Mouse (Mus musculus) intestine, postnatal 0 days (tissue): ENCODE measurements around the gene Mrtfa. TPM values are rescaled to one million over a fixed set of nuclear protein-coding genes. Genes with fewer than 3 reads are reported as not detected.

Experiments used
- ATAC-seq: fragments of 200-750 bp; cut with Nextera tagmentation; 2 replicates; pipeline ENCODE4 v1.8.0; 2017; ENCODE audit warnings: mild to moderate bottlenecking, moderate TSS enrichment, moderate library complexity
- H3K27ac ChIP-seq: fragments of 300-500 bp; sonication (generic); 2 replicates; pipeline ENCODE4 v1.5.1; 2014; ENCODE audit warnings: mild to moderate bottlenecking, low read depth, low read length, moderate library complexity
- H3K27me3 ChIP-seq: fragments of 300-500 bp; sonication (generic); replicated peaks from 2 replicates; pipeline ENCODE4 v1.6.1; 2014; ENCODE audit warnings: low read length, mixed read lengths; ENCODE audit not compliant: control insufficient read depth, insufficient read depth
- H3K36me3 ChIP-seq: fragments of 300-500 bp; sonication (generic); 2 replicates; pipeline ENCODE4 v1.6.1; 2014; ENCODE audit warnings: mild to moderate bottlenecking, moderate library complexity; ENCODE audit not compliant: control insufficient read depth, insufficient read depth
- H3K4me1 ChIP-seq: fragments of 300-500 bp; sonication (generic); replicated peaks from 2 replicates; pipeline ENCODE4 v1.6.1; 2014; ENCODE audit warnings: antibody characterized with exemption, low read length, mixed read lengths; ENCODE audit not compliant: control insufficient read depth, insufficient read depth
- H3K4me2 ChIP-seq: fragments of 300-500 bp; sonication (generic); replicated peaks from 2 replicates; pipeline ENCODE4 v1.6.1; 2014; ENCODE audit warnings: low read depth, mild to moderate bottlenecking, moderate library complexity
- H3K4me3 ChIP-seq: fragments of 300-500 bp; sonication (generic); 2 replicates; pipeline ENCODE4 v1.5.1; 2014; ENCODE audit warnings: low read depth, low read length
- H3K9ac ChIP-seq: fragments of 300-500 bp; sonication (generic); 2 replicates; pipeline ENCODE4 v1.6.1; 2014; ENCODE audit warnings: mild to moderate bottlenecking, low read depth, low read length
- H3K9me3 ChIP-seq: fragments of 300-500 bp; sonication (generic); 2 replicates; pipeline ENCODE4 v1.6.1; 2016; ENCODE audit warnings: mixed run types; ENCODE audit not compliant: control insufficient read depth
- CTCF ChIP-seq: sonication (generic); IDR thresholded peaks from 2 replicates; pipeline ENCODE4 v1.5.1; 2016; ENCODE audit warnings: low read depth, mild to moderate bottlenecking, control low read depth, antibody characterized with exemption, moderate library complexity
- WGBS: fragments of 180-500 bp; shearing (Covaris S2); extraction: QIAGEN DNeasy Blood & Tissue Kit; methylation state at CpG from one replicate; pipeline ENCODE4 v1.1.7; 2014; 5-methylcytosine and 5-hydroxymethylcytosine counted together
- polyA plus RNA-seq: library from polyadenylated mRNA; unstranded; fragments of >200 nt; fragmentation: Nextera tagmentation; extraction: Ambion mirVana; gene quantifications from 2 replicates; pipeline ENCODE4 v1.2.1, GENCODE M21; 2015

The Mrtfa gene
- polyA plus RNA-seq, 1 experiment from 2014 or later: 9.0 TPM

DNA sequence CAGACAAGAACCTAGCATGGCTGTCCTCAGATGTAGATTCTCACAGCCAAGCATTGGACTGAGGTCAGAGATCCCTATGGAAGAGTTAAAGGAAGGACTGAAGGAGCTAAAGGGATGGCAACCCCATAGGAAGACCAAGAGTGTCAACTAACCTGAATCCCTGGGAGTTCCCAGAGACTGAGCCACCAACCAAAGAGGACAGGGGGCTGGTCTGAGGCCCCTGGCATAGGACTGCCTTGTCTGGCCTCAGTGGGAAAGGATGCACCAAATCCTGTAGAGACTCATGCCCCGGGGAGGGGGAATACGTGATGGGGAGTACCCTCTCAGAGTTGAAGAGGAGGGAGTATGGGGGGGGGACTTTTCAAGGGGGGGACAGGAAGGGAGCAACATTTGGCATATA lies 56.8 kb downstream of the Mrtfa start:
- no peaks in the 10 kb centered on the region for H3K27me3 ChIP-seq
- no peaks in the 10 kb centered on the region for H3K36me3 ChIP-seq
- no peak for TF ChIP-seq CTCF
- no peak overlapping the region for H3K4me2 ChIP-seq
- no peaks in the 10 kb centered on the region for H3K9me3 ChIP-seq
- no peak overlapping the region for H3K4me3 ChIP-seq
- 0 out of 2 replicates have a peak, but pooled peaks cover 4% of the 10 kb centered on the region for H3K4me1 ChIP-seq
- H3K9ac ChIP-seq: no peak overlapping the region
- WGBS: 94% methylated on average over 2 of the region's 2 CpGs
- no peak overlapping the region for H3K27ac ChIP-seq
- no peak for ATAC-seq

DNA sequence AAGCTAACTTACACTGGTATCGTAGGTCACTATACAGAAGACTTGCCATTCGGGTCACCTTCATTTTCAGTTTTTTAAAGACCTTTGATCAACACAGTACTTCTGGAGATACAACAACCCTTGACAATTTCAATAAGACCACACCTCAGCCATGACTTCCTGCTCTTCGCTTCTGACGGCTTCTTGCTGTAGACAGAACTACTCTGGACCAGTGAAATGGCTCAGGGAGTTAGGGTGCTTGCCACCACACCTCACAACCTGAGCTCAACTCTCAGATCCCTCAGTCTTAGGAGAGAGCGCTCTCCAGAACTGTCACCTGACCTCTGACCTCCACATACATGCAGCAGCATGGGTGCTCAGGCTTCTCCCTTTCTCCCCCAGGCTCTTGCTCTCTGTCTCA lies 59.4 kb downstream of the Mrtfa start:
- H3K27ac ChIP-seq: no peak overlapping the region
- no peaks in the 10 kb centered on the region for H3K9me3 ChIP-seq
- H3K9ac ChIP-seq: no peak overlapping the region
- no peaks in the 10 kb centered on the region for H3K36me3 ChIP-seq
- no peak for TF ChIP-seq CTCF
- no peak overlapping the region for H3K4me2 ChIP-seq
- 72% methylated on average over 5 of the region's 5 CpGs for WGBS
- H3K27me3 ChIP-seq: no peaks in the 10 kb centered on the region
- ATAC-seq: no peak
- no peaks in the 10 kb centered on the region for H3K4me1 ChIP-seq
- H3K4me3 ChIP-seq: no peak overlapping the region

DNA sequence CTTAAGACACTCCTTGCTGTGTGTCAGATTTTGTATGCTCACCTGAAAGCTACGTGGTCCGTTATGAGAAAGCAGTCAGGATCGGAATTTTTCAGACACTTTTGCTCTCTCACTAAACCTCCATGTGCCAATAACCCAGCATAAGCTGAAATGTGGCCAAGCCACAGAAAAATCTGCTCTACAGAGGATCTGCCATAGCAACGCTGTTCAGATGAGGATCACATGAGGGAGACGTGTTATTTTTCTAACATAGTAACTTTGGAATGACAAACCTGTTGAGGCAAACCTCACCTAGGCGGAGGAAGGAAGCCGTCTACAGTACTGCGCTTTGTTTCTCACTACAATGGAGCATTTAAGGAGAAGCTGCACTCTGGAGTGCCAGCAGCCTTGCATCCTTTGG lies 60.6 kb downstream of the Mrtfa start:
- 85% methylated on average over 8 of the region's 8 CpGs for WGBS
- no peak overlapping the region for H3K27ac ChIP-seq
- no peaks in the 10 kb centered on the region for H3K36me3 ChIP-seq
- no peak overlapping the region for H3K4me2 ChIP-seq
- no peak overlapping the region for H3K4me3 ChIP-seq
- H3K9me3 ChIP-seq: no peaks in the 10 kb centered on the region
- H3K9ac ChIP-seq: no peak overlapping the region
- ATAC-seq: no peak
- no peaks in the 10 kb centered on the region for H3K4me1 ChIP-seq
- no peak for TF ChIP-seq CTCF
- H3K27me3 ChIP-seq: no peaks in the 10 kb centered on the region

DNA sequence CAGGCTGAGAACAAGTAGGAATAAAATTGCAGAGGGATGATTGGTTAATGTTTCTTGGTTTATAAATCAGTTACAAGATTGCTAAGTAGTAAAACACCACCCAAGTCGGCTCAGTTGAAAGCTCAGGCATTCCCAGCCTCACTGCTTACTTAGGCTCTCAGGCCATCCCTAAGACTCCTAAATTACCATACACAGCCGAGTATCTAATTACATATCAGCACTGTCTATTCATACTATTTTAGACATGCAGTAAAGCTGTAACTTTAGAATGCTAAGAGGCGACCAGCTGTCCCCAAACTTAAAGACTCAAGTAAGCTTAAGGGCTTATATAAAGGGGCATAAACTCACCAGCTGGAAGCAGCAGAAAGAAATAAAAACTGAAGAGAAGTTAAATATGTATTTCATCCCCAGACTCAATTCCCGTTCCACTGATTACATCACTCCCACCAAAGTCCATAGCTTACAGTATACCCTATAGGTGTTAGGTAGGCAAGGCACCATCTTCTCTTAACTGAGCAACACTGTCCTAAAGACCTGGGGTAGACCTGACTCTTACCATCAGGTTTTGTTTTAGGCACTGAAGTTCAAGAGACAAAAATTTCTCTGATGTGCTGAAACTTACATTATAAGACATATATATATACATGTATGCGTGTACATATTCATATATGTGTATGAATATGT lies 62.3 kb downstream of the Mrtfa start:
- H3K27ac ChIP-seq: no peak overlapping the region
- 31% methylated on average over 5 of the region's 5 CpGs for WGBS
- H3K4me3 ChIP-seq: no peak overlapping the region
- H3K36me3 ChIP-seq: no peaks in the 10 kb centered on the region
- no peak for ATAC-seq
- TF ChIP-seq CTCF: no peak
- H3K9me3 ChIP-seq: no peaks in the 10 kb centered on the region
- H3K27me3 ChIP-seq: no peaks in the 10 kb centered on the region
- no peaks in the 10 kb centered on the region for H3K4me1 ChIP-seq
- no peak overlapping the region for H3K9ac ChIP-seq
- no peak overlapping the region for H3K4me2 ChIP-seq

DNA sequence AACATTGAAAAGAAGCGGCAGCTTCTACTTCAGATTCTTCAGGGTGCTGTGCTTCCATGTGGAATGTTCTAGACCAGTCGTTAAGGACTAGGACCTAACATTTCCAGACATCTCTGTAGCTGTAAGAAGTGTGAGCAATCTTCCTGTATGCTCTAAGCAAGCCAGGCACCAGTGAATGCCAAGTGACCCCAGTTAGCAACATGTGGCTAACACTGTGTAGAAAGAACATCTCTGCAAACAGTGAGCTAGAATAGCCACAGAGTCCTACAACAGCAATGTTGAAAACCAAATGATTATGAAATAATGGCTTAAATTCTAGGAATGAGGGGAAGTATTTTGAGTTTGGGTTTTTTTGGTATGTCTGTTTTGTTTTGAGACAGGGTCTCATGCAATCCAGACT lies 66.3 kb downstream of the Mrtfa start:
- no peak for ATAC-seq
- H3K4me1 ChIP-seq: 0 out of 2 replicates have a peak, but pooled peaks cover 3% of the 10 kb centered on the region
- WGBS: 95% methylated on average over 2 of the region's 2 CpGs
- no peaks in the 10 kb centered on the region for H3K27me3 ChIP-seq
- H3K9ac ChIP-seq: no peak overlapping the region
- no peak overlapping the region for H3K4me2 ChIP-seq
- no peak for TF ChIP-seq CTCF
- no peak overlapping the region for H3K27ac ChIP-seq
- no peak overlapping the region for H3K4me3 ChIP-seq
- no peaks in the 10 kb centered on the region for H3K36me3 ChIP-seq
- H3K9me3 ChIP-seq: no peaks in the 10 kb centered on the region

DNA sequence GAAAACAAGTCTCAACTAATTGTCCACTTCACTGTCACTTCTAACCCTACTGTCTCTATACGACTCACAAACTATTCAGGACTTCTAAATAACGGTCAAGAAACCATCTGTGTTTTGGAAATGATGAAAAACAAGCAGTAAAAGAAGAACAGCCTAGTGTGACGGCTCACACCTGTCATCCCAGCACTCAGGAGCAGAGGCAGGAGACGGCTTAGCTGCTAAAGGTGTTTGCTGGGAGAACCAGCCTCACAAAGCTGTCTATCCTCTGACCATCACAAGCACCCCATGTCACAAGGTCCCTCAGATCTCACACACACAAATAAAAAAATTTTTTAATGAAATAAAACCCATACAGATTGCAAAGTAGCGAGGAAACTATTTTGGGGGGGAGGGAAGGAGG lies 67.4 kb downstream of the Mrtfa start:
- no peaks in the 10 kb centered on the region for H3K36me3 ChIP-seq
- no peak overlapping the region for H3K27ac ChIP-seq
- no peak for ATAC-seq
- 69% methylated on average over 5 of the region's 5 CpGs for WGBS
- H3K9me3 ChIP-seq: no peaks in the 10 kb centered on the region
- H3K4me2 ChIP-seq: no peak overlapping the region
- 0 out of 2 replicates have a peak, but pooled peaks cover 3% of the 10 kb centered on the region for H3K4me1 ChIP-seq
- no peak for TF ChIP-seq CTCF
- no peaks in the 10 kb centered on the region for H3K27me3 ChIP-seq
- H3K4me3 ChIP-seq: no peak overlapping the region
- no peak overlapping the region for H3K9ac ChIP-seq
